Mouse (Mus musculus) midbrain, embryonic 12.5 days (tissue): ENCODE measurements at regions not wholly inside any gene's neighbourhood (a gene's known extent, or its start where the extent isn't known, plus 50 kb on each side); places are given as distances from the start of the nearest gene placed in this dataset.

Experiments
- ATAC-seq: fragments of 200-750 bp; cut with Nextera tagmentation; 2 replicates; pipeline ENCODE4 v1.8.0; 2017; ENCODE audit warnings: low read depth, moderate TSS enrichment, moderate library complexity; ENCODE audit not compliant: low FRiP score
- H3K27ac ChIP-seq: fragments of 300-500 bp; sonication (generic); replicated peaks from 2 replicates; pipeline ENCODE4 v1.5.1; 2016; ENCODE audit warnings: mild to moderate bottlenecking
- H3K27me3 ChIP-seq: fragments of 300-500 bp; sonication (generic); 2 replicates; pipeline ENCODE4 v1.6.1; 2016; ENCODE audit warnings: mild to moderate bottlenecking
- H3K36me3 ChIP-seq: fragments of 300-500 bp; sonication (generic); 2 replicates; pipeline ENCODE4 v1.6.1; 2016
- H3K4me1 ChIP-seq: fragments of 300-500 bp; sonication (generic); 2 replicates; pipeline ENCODE4 v1.6.1; 2016
- H3K4me2 ChIP-seq: fragments of 300-500 bp; sonication (generic); replicated peaks from 2 replicates; pipeline ENCODE4 v1.6.1; 2016; ENCODE audit warnings: mild to moderate bottlenecking, moderate library complexity
- H3K4me3 ChIP-seq: fragments of 300-500 bp; sonication (generic); 2 replicates; pipeline ENCODE4 v1.5.1; 2016; ENCODE audit warnings: mild to moderate bottlenecking
- H3K9ac ChIP-seq: fragments of 300-500 bp; sonication (generic); replicated peaks from 2 replicates; pipeline ENCODE4 v1.6.1; 2016; ENCODE audit warnings: mild to moderate bottlenecking, moderate library complexity
- H3K9me3 ChIP-seq: fragments of 300-500 bp; sonication (generic); 2 replicates; pipeline ENCODE4 v1.6.1; 2016; ENCODE audit warnings: mild to moderate bottlenecking
- WGBS: fragments of 180-500 bp; shearing (Covaris S2); methylation state at CpG from one replicate; pipeline ENCODE4 v1.1.7; 2016; 5-methylcytosine and 5-hydroxymethylcytosine counted together

DNA sequence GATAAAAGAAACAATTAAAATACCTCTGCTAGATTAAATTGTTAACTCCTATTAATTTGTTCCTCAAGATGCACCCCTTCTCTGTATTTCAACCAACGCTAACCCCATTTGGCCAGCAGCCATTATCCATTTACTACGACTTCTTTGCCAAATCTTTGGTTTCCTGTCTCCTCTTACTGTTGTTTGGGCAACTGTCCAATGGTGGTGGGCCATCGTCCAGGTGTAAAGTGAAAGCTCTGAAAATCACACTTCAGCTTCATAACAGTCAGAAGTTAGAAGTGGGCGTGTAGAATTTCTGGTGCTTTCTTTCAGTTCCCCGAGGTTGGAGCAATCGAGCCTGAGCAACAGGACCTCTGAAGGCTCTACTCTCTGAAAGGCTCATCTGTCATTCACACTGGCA is 66.8 kb upstream of the Zbtb20 start:
- H3K27me3 ChIP-seq: no peaks in the 10 kb centered on the region
- no peak for ATAC-seq
- H3K9me3 ChIP-seq: no peaks in the 10 kb centered on the region
- no peaks in the 10 kb centered on the region for H3K36me3 ChIP-seq
- no peak overlapping the region for H3K4me3 ChIP-seq
- H3K4me1 ChIP-seq: no peaks in the 10 kb centered on the region
- H3K27ac ChIP-seq: no peak overlapping the region
- H3K9ac ChIP-seq: no peak overlapping the region
- H3K4me2 ChIP-seq: no peak overlapping the region
- 88% methylated on average over 6 of the region's 6 CpGs for WGBS

DNA sequence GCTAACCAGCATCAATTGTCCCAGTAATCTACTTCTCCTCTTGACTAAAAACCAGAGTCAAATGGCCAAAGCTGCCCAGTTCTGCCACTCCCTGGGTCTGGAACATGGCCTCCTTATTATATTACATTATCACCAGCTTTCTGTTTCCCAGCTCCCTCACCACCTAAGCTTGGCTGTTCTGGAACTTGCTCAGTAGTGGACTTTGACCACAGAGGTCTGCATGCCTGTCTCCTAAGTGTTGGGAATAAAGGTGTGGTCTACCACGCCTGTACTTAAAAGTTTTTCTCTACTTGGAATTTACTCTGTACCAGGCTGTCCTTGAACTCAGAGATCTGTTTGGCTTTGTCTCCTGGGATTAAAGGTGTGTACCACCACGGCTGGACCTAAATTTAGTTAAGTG is 68.1 kb upstream of the Zbtb20 start:
- Histone ChIP-seq H3K9ac (no peak overlapping the region), H3K36me3 (no peaks in the 10 kb centered on the region), H3K27me3 (no peaks in the 10 kb centered on the region), H3K4me2 (no peak overlapping the region), H3K4me1 (no peaks in the 10 kb centered on the region), H3K4me3 (no peak overlapping the region), H3K27ac (no peak overlapping the region), H3K9me3 (no peaks in the 10 kb centered on the region)
- 89% methylated on average over 2 of the region's 2 CpGs for WGBS
- ATAC-seq: no peak

- Histone ChIP-seq H3K4me1 (no peaks in the 10 kb centered on the region), H3K27ac (no peak overlapping the region), H3K4me2 (no peak overlapping the region), H3K27me3 (no peaks in the 10 kb centered on the region), H3K9me3 (peaks cover 5% of the 10 kb centered on the region; the same call in 1 of the 2 replicates), H3K36me3 (no peaks in the 10 kb centered on the region), H3K9ac (no peak overlapping the region), H3K4me3 (no peak overlapping the region)
- WGBS: 90% methylated on average over 1 of the region's 1 CpGs
- no peak for ATAC-seq
These were observed 72.1 kb upstream of the Zbtb20 start for GRCm38 (mm10) chr16:42803609-42804008.

DNA sequence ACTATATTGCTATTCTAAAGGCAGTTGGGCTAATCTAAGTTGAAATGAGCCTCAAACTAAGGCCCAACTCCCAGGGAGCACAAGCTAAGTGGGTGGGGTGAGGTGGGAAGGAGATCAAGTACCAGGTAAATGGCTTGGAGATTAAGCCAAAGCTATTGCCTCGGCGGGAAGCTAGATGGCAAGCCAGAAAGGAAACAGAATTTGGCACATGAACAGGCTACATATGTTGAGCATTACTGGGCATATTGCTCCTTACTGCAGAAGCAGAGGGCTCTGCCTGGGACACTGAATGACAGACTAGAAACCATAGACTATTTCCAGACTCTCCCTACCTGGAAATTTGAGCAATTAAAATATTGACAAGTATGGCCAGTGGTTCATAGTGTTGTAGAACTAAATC is 83.1 kb upstream of the Zbtb20 start:
- Histone ChIP-seq H3K27ac (no peak overlapping the region), H3K36me3 (no peaks in the 10 kb centered on the region), H3K27me3 (no peaks in the 10 kb centered on the region), H3K9me3 (no peaks in the 10 kb centered on the region), H3K4me2 (no peak overlapping the region), H3K4me1 (no peaks in the 10 kb centered on the region), H3K4me3 (no peak overlapping the region), H3K9ac (no peak overlapping the region)
- 67% methylated on average over 2 of the region's 2 CpGs for WGBS
- no peak for ATAC-seq

GRCm38 (mm10) chr16:42784712-42785111 is 91.0 kb upstream of the Zbtb20 start:
- peaks cover 13% of the 10 kb centered on the region; the same call in 1 of the 2 replicates for H3K27me3 ChIP-seq
- H3K4me2 ChIP-seq: no peak overlapping the region
- H3K4me3 ChIP-seq: no peak overlapping the region
- no peak overlapping the region for H3K9ac ChIP-seq
- ATAC-seq: no peak
- no peak overlapping the region for H3K27ac ChIP-seq
- H3K4me1 ChIP-seq: peaks cover 19% of the 10 kb centered on the region
- 50% methylated on average over 4 of the region's 4 CpGs for WGBS
- H3K9me3 ChIP-seq: no peaks in the 10 kb centered on the region
- H3K36me3 ChIP-seq: no peaks in the 10 kb centered on the region

DNA sequence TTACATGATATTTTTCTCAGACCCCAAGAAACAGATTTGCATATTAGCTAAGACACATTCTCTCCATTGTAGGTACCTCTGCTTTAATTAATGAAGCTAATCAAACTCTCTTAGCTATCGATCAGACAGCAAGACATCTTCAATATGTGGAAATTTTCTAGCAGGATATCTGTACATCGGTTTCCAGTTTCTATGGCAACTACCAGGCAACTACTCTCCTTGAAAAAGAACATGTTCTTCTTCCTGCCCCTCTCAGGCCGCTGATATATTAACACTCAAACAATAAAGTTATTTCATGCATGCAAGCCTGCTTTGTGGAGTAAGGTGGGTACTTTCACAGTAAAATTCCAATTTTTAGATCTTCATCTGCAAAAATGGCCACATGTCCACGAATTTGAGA is 91.7 kb upstream of the Zbtb20 start:
- Histone ChIP-seq H3K36me3 (no peaks in the 10 kb centered on the region), H3K4me2 (no peak overlapping the region), H3K27ac (no peak overlapping the region), H3K4me3 (no peak overlapping the region), H3K9ac (no peak overlapping the region), H3K27me3 (peaks cover 13% of the 10 kb centered on the region; the same call in 1 of the 2 replicates), H3K4me1 (peaks cover 19% of the 10 kb centered on the region), H3K9me3 (no peaks in the 10 kb centered on the region)
- ATAC-seq: no peak
- 58% methylated on average over 4 of the region's 4 CpGs for WGBS

GRCm38 (mm10) chr16:42782091-42782679 is 93.5 kb upstream of the Zbtb20 start:
- Histone ChIP-seq H3K4me1 (peaks cover 19% of the 10 kb centered on the region), H3K4me3 (no peak overlapping the region), H3K27ac (peak overlapping the region; percentile 86), H3K27me3 (peaks cover 13% of the 10 kb centered on the region; the same call in 1 of the 2 replicates), H3K4me2 (peak overlapping the region; percentile 30), H3K9ac (no peak overlapping the region), H3K9me3 (no peaks in the 10 kb centered on the region), H3K36me3 (no peaks in the 10 kb centered on the region)
- WGBS: 3% methylated on average over 5 of the region's 5 CpGs
- peak; percentile 75 for ATAC-seq

DNA sequence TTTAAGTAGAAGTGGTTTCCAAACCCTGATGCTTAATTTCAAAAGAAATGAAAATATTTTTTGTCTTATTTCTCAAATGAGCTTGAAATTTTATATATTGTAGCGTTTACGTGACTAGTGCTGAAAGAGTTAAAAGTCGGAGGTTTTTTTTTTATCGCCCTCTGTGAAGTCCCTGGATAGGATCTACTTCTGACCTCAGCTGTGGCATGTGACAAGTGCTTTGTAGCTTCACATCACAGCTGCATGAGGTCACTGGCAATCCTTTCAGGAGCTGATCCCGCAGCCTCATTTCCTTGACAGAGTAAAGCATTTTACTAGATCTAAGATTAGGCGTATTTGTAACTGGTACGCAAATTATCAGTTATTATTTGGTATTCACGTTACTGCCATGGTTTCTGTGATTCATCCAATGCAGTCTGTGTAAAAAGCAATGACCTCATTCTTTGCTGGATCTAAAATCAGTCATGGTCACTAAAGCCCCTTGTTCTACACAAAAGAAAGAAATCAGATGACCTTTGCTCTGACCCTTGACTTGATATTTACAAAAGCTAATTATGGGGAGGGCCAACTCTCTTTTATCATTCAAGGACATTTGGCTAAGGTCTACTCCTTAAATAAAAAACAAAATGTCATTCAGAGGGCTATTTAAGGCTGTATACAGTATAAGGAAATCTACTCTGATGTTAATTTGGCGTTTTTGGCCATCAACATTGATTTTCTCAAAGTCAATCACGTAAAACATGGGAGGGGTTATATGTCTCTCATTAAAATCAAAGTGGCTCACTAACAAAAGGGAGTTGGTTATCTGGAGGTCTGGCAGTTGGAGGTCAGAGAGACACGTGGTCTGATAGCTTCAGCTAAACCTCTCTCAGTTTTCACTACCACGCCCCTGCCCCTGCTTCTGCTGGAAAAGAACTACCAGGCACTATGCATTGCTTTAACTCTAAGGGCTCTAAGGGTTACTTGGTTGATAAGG is 94.3 kb upstream of the Zbtb20 start:
- peak overlapping the region; percentile 86 for H3K27ac ChIP-seq
- H3K4me1 ChIP-seq: peaks cover 19% of the 10 kb centered on the region
- H3K9ac ChIP-seq: no peak overlapping the region
- WGBS: 3% methylated on average over 12 of the region's 12 CpGs
- no peaks in the 10 kb centered on the region for H3K9me3 ChIP-seq
- no peak overlapping the region for H3K4me3 ChIP-seq
- peak overlapping the region; percentile 30 for H3K4me2 ChIP-seq
- no peaks in the 10 kb centered on the region for H3K36me3 ChIP-seq
- peaks cover 10% of the 10 kb centered on the region; the same call in 1 of the 2 replicates for H3K27me3 ChIP-seq
- peak; percentile 86 for ATAC-seq

DNA sequence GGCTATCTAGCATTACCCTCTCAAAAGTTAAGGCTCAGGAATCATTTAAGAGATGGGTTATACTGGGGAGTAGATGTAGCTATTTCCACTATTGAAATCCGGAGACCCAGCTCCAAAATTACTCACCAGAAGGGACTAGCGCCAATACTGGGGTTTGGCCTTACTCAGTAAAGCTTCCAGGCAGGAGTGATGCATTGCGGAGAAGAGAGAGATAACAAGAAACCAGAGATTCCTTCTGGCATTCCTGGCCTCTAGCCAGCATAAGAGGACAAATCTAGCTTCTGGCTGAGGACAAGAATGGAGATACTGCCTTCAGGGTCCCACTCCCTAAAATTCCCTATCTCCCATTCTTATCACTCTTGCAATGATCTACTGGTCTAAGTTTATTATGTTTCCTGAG is 95.7 kb upstream of the Zbtb20 start:
- H3K9ac ChIP-seq: no peak overlapping the region
- no peaks in the 10 kb centered on the region for H3K36me3 ChIP-seq
- H3K4me1 ChIP-seq: peaks cover 19% of the 10 kb centered on the region
- ATAC-seq: no peak
- 83% methylated on average over 3 of the region's 3 CpGs for WGBS
- 0 out of 2 replicates have a peak, but pooled peaks cover 3% of the 10 kb centered on the region for H3K27me3 ChIP-seq
- no peaks in the 10 kb centered on the region for H3K9me3 ChIP-seq
- H3K4me2 ChIP-seq: no peak overlapping the region
- H3K27ac ChIP-seq: no peak overlapping the region
- no peak overlapping the region for H3K4me3 ChIP-seq

DNA sequence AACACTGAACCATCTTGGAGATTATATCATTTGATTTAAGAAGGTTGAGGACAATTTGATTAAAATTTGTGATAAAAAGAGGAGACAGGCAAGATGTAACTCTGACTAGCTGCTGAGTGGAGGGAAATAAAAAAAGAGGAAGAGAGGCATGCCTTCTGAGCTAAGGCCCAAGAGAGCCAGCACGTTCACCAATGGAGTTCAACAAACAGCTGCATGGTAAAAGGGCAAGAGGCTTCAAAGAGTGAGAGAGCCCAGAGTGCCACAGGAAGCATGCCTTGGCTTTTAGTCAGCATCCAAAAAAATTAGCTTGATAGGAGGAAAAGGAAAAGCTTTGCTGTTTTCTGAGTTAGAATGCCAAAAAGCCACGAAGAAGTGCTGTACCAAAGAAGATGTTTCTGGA is 103.0 kb upstream of the Zbtb20 start:
- Histone ChIP-seq H3K4me2 (no peak overlapping the region), H3K9me3 (no peaks in the 10 kb centered on the region), H3K27ac (no peak overlapping the region), H3K4me3 (no peak overlapping the region), H3K27me3 (no peaks in the 10 kb centered on the region), H3K4me1 (no peaks in the 10 kb centered on the region), H3K36me3 (no peaks in the 10 kb centered on the region), H3K9ac (no peak overlapping the region)
- ATAC-seq: no peak
- WGBS: 82% methylated on average over 2 of the region's 2 CpGs

- Histone ChIP-seq H3K9ac (no peak overlapping the region), H3K9me3 (no peaks in the 10 kb centered on the region), H3K27me3 (no peaks in the 10 kb centered on the region), H3K4me3 (no peak overlapping the region), H3K4me1 (no peaks in the 10 kb centered on the region), H3K36me3 (no peaks in the 10 kb centered on the region), H3K4me2 (no peak overlapping the region), H3K27ac (no peak overlapping the region)
- 17% methylated on average over 1 of the region's 1 CpGs for WGBS
- ATAC-seq: no peak
These were observed 105.5 kb upstream of the Zbtb20 start for GRCm38 (mm10) chr16:42770199-42770598.

DNA sequence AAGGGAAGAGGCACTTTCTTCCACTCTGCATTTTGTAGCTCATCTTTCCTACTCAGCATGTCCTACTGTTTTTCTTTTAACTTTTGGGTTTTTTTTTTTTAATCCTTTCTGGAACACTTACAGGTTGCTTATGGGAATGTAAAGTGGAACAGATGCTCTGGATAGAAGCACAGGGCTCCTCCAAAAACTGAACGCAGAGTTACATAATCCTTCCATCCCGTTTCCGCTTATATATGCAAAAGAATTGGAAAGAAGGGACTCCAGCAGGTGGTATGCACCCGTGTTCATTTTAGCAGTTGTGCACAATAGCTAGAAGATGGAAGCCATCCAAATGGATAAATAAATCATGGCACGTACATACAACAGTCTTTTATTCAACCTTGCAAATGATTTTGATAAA is 127.0 kb upstream of the Zbtb20 start:
- Histone ChIP-seq H3K9me3 (no peaks in the 10 kb centered on the region), H3K4me1 (peaks cover 9% of the 10 kb centered on the region), H3K27ac (no peak overlapping the region), H3K4me3 (no peak overlapping the region), H3K4me2 (no peak overlapping the region), H3K9ac (no peak overlapping the region), H3K36me3 (no peaks in the 10 kb centered on the region), H3K27me3 (no peaks in the 10 kb centered on the region)
- ATAC-seq: no peak
- 85% methylated on average over 5 of the region's 5 CpGs for WGBS
